Mouse (Mus musculus): ENCODE data around the gene Uba7.

- TF ChIP-seq ZMIZ1 (IDR thresholded peaks at IDR 0.05; ENCODE audit: low read depth, low read length) (no peak), ZC3H11A (IDR thresholded peaks at IDR 0.05; ENCODE audit: low read depth, low read length) (no peak), HCFC1 (IDR thresholded peaks at IDR 0.05; ENCODE audit: low read depth, low read length) (no peak), CTCF (conservative IDR thresholded peaks at IDR 0.05 in 1 of 2, IDR thresholded peaks at IDR 0.05 in 1 of 2; ENCODE audit: low read depth in 2 of 2, low read length in 2 of 2) (peak in 1 of 2 experiments; percentile 62; a peak in 2 of 4 replicates), TCF12 (IDR thresholded peaks at IDR 0.05; ENCODE audit: low read depth, low read length) (no peak), EP300 (IDR thresholded peaks at IDR 0.05; ENCODE audit: low read length) (no peak), RCOR1 (conservative IDR thresholded peaks at IDR 0.05; ENCODE audit: low read depth, low read length) (no peak), SMC3 (IDR thresholded peaks at IDR 0.05; ENCODE audit: low read depth, low read length) (peak; percentile 45), POLR2A (IDR thresholded peaks at IDR 0.05; ENCODE audit: low read depth, low read length) (no peak)
Observed at GRCm38 (mm10) chr9:108026584-108026983, 51.3 kb downstream of the Uba7 start.
